Mouse (Mus musculus) heart, embryonic 14.5 days (tissue): ENCODE results near the gene Nr1i3. TPM values are rescaled to one million over a fixed set of nuclear protein-coding genes. Genes with fewer than 3 reads are reported as not detected.

Experiments
- ATAC-seq: fragments of 200-750 bp; cut with Nextera tagmentation; 2 replicates; pipeline ENCODE4 v1.8.0; 2017; ENCODE audit warnings: low read depth, moderate TSS enrichment; ENCODE audit not compliant: insufficient number of reproducible peaks, insufficient read depth, low FRiP score
- H3K27ac ChIP-seq, 2 experiments: fragments of 200-500 bp in 1 of 2; fragments of 300-500 bp in 1 of 2; sonication (generic) in 1 of 2; replicated peaks in 1 of 2; 2 replicates each; pipeline ENCODE4 v1.5.1; 2012 to 2014; ENCODE audit warnings: low read depth in 2 of 2, low read length in 2 of 2, control low read depth in 1 of 2, mild to moderate bottlenecking in 1 of 2, mixed read lengths in 1 of 2; ENCODE audit not compliant: control insufficient read depth in 1 of 2, insufficient read depth in 1 of 2
- H3K27me3 ChIP-seq: fragments of 300-500 bp; sonication (generic); 2 replicates; pipeline ENCODE4 v1.6.1; 2014; ENCODE audit warnings: mild to moderate bottlenecking, low read length, control low read depth; ENCODE audit not compliant: control insufficient read depth, insufficient read depth
- H3K36me3 ChIP-seq: fragments of 300-500 bp; sonication (generic); 2 replicates; pipeline ENCODE4 v1.6.1; 2014; ENCODE audit warnings: mild to moderate bottlenecking, control low read depth, low read length, mixed read lengths; ENCODE audit not compliant: control insufficient read depth, insufficient read depth
- H3K4me1 ChIP-seq, 2 experiments: fragments of 200-500 bp in 1 of 2; fragments of 300-500 bp in 1 of 2; sonication (generic) in 1 of 2; 2 replicates each; pipeline ENCODE4 v1.6.1; 2012 to 2014; ENCODE audit warnings: low read length in 2 of 2, control low read depth in 1 of 2, mixed read lengths in 1 of 2; ENCODE audit not compliant: control insufficient read depth in 2 of 2, insufficient read depth in 2 of 2
- H3K4me2 ChIP-seq: fragments of 300-500 bp; sonication (generic); 2 replicates; pipeline ENCODE4 v1.6.1; 2014; ENCODE audit warnings: mild to moderate bottlenecking, low read length
- H3K4me3 ChIP-seq, 2 experiments: fragments of 200-500 bp in 1 of 2; fragments of 300-500 bp in 1 of 2; sonication (generic) in 1 of 2; 2 replicates each; pipeline ENCODE4 v1.5.1; 2012 to 2014; ENCODE audit warnings: low read length in 2 of 2, mild to moderate bottlenecking in 2 of 2, control low read depth in 1 of 2, low read depth in 1 of 2, moderate library complexity in 1 of 2; ENCODE audit not compliant: control insufficient read depth in 1 of 2, insufficient read depth in 1 of 2
- H3K9ac ChIP-seq: fragments of 300-500 bp; sonication (generic); 2 replicates; pipeline ENCODE4 v1.6.1; 2014; ENCODE audit warnings: mild to moderate bottlenecking, low read length
- H3K9me3 ChIP-seq: fragments of 300-500 bp; sonication (generic); 2 replicates; pipeline ENCODE4 v1.6.1; 2016; ENCODE audit warnings: low read length, control low read depth; ENCODE audit not compliant: control insufficient read depth
- WGBS: fragments of 180-500 bp; shearing (Covaris S2); extraction: QIAGEN DNeasy Blood & Tissue Kit; methylation state at CpG from one replicate; pipeline ENCODE4 v1.1.7; 2014; 5-methylcytosine and 5-hydroxymethylcytosine counted together
- polyA plus RNA-seq: library from polyadenylated mRNA; unstranded; fragments of >200 nt; fragmentation: Nextera tagmentation; extraction: Ambion mirVana; gene quantifications from 2 replicates; pipeline ENCODE4 v1.2.1, GENCODE M21; 2014

The Nr1i3 gene
- polyA plus RNA-seq, 1 experiment from 2014 or later: 0.28 TPM

DNA sequence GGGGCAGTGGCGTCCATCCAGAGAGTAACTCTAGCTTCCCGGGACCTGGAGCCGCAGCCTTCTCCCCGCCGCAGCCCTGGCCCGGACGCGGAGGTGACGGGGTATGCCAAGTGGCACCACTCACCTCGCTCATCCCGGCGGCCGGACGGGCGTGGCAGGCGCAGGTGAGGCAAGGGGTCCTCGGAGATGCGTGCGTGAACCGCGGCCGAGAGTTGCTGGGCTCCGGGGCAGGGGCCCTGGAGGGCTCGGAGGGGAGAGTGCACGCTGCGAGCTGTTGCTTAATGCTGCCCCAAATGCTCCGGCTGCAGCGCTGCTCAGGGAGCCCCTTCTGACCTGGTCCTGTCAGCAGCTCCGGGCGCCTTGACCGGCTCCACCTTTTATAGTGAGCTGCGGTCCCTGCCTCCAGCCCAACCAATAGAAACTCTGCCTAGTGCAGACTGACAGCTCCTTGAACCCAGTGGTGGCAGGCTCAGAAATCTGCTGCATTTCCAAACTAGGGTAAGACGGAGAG lies 17.8 kb upstream of the Nr1i3 start, which contains the start of gene Pcp4l1:
TSS of gene Pcp4l1 (minus strand) at position 382 of the 511 bp plus-strand sequence.
- Histone ChIP-seq H3K9me3 (no peaks in the 10 kb centered on the region), H3K9ac (peak within 1 kb of the TSS; percentile 81), H3K4me3 (peak within 1 kb of the TSS; percentile 75 to 83), H3K4me2 (peak within 1 kb of the TSS; percentile 97), H3K27me3 (peaks cover 10% of the 10 kb centered on the region; the same call in 1 of the 2 replicates), H3K4me1 (peaks cover 23 to 24% of the 10 kb centered on the region in 2 experiments), H3K36me3 (no peaks in the 10 kb centered on the region), H3K27ac (peak within 1 kb of the TSS; percentile 16 to 33; a peak in 1 of 4 replicates)
- peak; percentile 84 for ATAC-seq
- WGBS: under 1% methylated on average over 33 of the region's 33 CpGs

DNA sequence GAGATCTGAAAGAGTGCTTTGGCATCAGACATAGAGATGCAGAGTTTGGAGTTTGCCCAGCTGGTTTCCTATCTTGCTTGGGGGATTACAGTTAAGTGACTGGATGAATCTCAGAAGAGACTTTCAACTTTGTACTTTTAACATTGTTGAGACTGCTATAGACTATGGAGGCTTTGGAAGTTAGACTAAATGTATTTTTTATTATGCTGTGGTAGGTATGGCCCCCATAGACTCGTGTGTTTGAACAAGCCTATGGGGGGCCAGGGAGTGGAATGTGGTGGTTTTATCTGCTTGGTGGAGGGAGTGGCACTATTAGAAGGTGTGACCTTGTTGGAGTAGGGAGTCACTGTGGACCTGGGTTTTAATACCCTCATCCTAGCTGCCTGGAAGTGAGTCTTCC lies 14.2 kb upstream of the Nr1i3 start:
- no peaks in the 10 kb centered on the region for H3K36me3 ChIP-seq
- no peak overlapping the region for H3K4me3 ChIP-seq
- WGBS: 50% methylated on average over 1 of the region's 1 CpGs
- no peak for ATAC-seq
- H3K9ac ChIP-seq: no peak overlapping the region
- H3K27ac ChIP-seq: no peak overlapping the region
- peaks cover 5% of the 10 kb centered on the region in 2 experiments for H3K4me1 ChIP-seq
- H3K27me3 ChIP-seq: 0 out of 2 replicates have a peak, but pooled peaks cover 4% of the 10 kb centered on the region
- no peaks in the 10 kb centered on the region for H3K9me3 ChIP-seq
- H3K4me2 ChIP-seq: no peak overlapping the region

DNA sequence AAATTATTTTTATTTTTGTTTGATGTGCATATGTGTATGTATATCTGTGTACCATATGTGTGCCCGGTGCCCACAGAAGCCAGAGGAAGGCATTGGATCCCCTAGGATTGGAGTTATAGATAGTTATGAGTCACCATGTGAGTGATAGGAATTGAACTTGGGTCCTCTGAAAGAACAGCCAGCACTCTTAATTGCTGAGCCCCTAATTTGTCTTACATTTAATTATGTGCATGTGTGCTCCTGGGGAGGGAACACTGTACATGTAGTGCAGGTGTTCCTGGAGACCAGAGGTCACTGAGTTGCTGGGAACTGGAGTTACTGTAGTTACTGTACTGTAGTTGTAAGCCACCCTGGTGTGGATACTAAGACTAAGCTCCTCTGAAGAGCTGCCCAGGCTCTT lies 13.0 kb upstream of the Nr1i3 start:
- Histone ChIP-seq H3K4me3 (no peak overlapping the region), H3K9me3 (no peaks in the 10 kb centered on the region), H3K4me2 (no peak overlapping the region), H3K27me3 (0 out of 2 replicates have a peak, but pooled peaks cover 4% of the 10 kb centered on the region), H3K9ac (no peak overlapping the region), H3K36me3 (no peaks in the 10 kb centered on the region), H3K4me1 (no peaks in the 10 kb centered on the region), H3K27ac (no peak overlapping the region)
- 84% methylated on average over 1 of the region's 1 CpGs for whole genome bisulfite sequencing
- ATAC-seq: no peak

DNA sequence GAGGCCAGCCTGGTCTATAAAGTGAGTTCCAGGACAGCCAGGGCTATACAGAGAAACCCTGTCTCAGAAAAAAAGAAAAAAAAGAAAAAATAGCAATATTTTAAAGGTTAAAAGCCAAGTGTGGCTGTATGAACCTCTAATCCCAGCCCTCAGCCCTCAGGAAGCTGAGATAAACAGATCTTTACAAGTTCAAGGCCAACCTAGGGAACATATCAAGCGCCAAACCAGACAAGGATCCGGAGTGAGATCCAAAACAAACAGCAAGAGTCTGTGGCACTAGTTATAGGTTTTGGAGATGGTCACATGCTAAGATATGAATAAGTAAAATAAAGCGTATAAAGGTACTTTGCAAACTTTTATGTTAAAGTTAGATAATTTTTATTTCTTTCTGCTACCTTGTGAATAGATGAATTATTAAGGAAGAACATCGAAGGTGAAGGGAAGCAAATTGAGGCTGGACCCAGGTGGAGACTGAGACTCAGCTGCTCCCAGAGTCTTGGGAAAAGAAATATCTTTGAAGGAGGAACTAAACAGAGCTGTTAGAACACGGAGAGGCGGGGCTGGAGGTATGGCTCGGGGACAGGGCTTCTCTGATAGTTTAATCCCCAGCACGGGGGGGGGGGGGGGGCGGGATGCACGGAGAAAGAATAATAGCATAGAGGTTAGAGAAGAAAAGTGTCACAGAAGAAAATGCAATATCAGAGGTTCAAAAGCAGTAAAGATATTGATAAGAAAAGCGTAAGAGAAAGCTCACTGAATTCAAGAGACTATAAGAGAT lies 10.1 kb upstream of the Nr1i3 start:
- H3K4me2 ChIP-seq: no peak overlapping the region
- no peaks in the 10 kb centered on the region for H3K4me1 ChIP-seq
- WGBS: 57% methylated on average over 10 of the region's 11 CpGs
- H3K36me3 ChIP-seq: no peaks in the 10 kb centered on the region
- no peak overlapping the region for H3K9ac ChIP-seq
- ATAC-seq: no peak
- H3K27me3 ChIP-seq: no peaks in the 10 kb centered on the region
- H3K27ac ChIP-seq: no peak overlapping the region
- H3K9me3 ChIP-seq: no peaks in the 10 kb centered on the region
- no peak overlapping the region for H3K4me3 ChIP-seq

DNA sequence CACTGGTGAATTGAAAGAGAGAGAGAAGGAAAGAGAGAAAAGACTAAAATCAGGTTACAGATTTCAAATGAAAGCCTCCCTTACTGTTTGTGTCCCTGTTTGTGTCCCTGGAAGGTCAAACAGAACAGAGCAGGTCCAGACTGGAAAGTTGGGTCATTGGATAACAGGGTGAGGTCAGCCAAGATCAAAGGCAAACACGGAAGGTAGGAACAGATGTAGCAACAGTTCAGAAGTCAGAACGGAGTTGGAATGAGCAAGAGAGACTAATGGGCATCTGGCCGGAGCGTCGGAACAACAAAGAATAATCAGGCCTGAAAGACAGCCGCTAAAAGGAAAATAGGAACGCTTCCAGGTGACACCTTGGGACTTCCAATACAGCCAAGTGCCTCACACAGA lies 9.5 kb upstream of the Nr1i3 start:
- Histone ChIP-seq H3K36me3 (no peaks in the 10 kb centered on the region), H3K27ac (no peak overlapping the region), H3K4me1 (0 out of 4 replicates have a peak, but pooled peaks cover 0 to 2% of the 10 kb centered on the region in 2 experiments), H3K9me3 (no peaks in the 10 kb centered on the region), H3K4me2 (no peak overlapping the region), H3K27me3 (no peaks in the 10 kb centered on the region), H3K4me3 (no peak overlapping the region), H3K9ac (no peak overlapping the region)
- WGBS: 49% methylated on average over 7 of the region's 7 CpGs
- no peak for ATAC-seq

DNA sequence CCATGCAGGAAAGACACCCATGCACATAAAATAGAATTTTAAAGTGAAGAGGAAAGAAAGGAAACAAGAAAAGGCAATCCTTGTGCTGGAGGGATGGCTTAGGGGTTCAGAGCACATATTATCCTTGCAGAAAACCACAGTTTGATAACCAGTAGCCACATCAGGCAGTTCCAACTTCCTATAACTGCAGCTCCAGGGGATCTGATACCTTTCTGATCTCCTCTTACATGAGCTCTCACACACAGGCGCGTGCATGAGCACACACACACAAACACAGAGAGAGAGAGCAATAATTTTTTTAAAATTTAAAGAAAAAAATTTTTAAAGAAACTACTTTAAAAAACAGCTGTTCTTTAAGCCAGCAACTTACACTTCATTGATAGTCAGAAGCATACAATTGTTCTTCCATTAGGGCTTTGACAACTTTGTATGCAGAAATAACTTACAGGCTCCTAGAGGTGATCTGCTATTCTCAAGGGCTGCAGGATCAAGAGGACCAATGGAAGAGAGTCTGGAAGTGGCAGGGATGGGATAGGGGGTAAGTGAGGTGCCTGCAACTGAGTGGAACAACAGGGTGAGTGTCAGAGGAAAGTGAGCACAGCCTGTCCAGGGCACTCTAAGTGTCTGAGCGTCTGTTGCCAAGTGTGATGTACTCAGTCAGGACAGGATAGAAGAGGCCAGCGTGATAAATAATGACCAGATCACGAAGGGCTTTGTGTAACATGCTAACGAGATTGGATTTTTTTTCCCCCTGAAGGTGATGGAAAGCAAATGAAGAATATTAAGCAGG lies 7.9 kb upstream of the Nr1i3 start:
- Histone ChIP-seq H3K27ac (no peak overlapping the region), H3K9ac (no peak overlapping the region), H3K4me3 (no peak overlapping the region), H3K36me3 (no peaks in the 10 kb centered on the region), H3K4me2 (no peak overlapping the region), H3K9me3 (no peaks in the 10 kb centered on the region), H3K27me3 (no peaks in the 10 kb centered on the region), H3K4me1 (peaks cover 3 to 4% of the 10 kb centered on the region in 2 experiments; a peak in 2 of 4 replicates)
- ATAC-seq: no peak
- 55% methylated on average over 6 of the region's 6 CpGs for WGBS

DNA sequence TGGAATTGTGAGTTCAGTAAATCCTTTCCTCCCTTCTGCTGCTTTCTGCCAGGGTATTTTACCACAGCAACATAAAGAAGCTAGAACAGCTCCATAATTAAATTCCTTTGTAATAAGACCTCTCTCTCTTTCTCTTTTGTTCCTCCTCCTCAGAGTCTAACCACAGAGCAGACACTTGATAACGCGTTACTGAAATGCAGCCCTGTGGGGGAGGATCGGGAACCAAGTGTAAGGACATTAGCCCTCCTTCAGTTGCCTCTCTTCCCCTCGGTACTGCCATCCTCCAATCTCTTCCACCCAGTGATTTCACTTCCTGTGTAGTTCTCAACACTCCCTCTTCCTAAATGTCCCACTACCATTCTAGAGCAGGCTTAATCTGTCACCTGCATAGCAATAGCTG lies 4.4 kb upstream of the Nr1i3 start:
- Histone ChIP-seq H3K9me3 (no peaks in the 10 kb centered on the region), H3K4me2 (peak overlapping the region; percentile 16; the same call in 1 of the 2 replicates), H3K27me3 (no peaks in the 10 kb centered on the region), H3K9ac (no peak overlapping the region), H3K27ac (no peak overlapping the region), H3K4me1 (peaks cover 3 to 4% of the 10 kb centered on the region in 2 experiments; a peak in 2 of 4 replicates), H3K4me3 (no peak overlapping the region), H3K36me3 (no peaks in the 10 kb centered on the region)
- WGBS: 11% methylated on average over 4 of the region's 4 CpGs
- no peak for ATAC-seq
